ENCODE assay signal across 28 mouse cellular contexts in the genomic region with DNA sequence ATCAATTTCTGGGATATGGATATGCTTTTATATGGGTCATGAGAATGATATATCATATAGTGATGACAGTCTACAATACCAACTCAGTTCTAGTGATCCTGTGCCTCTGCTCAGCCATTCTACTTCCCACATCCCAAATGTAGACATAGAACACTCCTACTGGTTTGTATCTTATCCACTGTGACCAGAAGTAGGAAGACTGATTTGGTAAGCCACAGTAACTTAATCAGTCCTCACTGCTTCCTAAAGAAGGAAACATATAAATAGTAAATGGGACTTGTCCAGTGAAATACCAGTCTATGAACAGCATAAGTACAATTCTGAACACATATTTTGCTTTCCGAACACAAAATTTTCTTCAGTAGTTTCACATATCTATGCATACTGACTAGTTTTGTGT.
"Had no signal": no experiment of that assay in that cellular context is flagged by ENCODE, and none has a peak within 500 bp of the region (broad histone marks: within the 10 kb centered on the region; RNA-seq: fewer than 3 reads in every experiment).

No protein-coding gene starts in this region.

- H3K36me3 ChIP-seq: embryonic facial prominence, embryonic 12.5 days had no signal

- H3K4me3 ChIP-seq: embryonic facial prominence, embryonic 10.5 days; embryonic facial prominence, embryonic 12.5 days; embryonic facial prominence, embryonic 13.5 days; embryonic facial prominence, embryonic 15.5 days; erythroblast, embryonic 14.5 days; forebrain, embryonic 10.5 days; forebrain, embryonic 12.5 days; forebrain, embryonic 13.5 days; forebrain, embryonic 15.5 days; gastrocnemius, adult 2 months; heart, adult 2 months had no signal

- H3K9ac ChIP-seq: embryonic facial prominence, embryonic 12.5 days; embryonic facial prominence, embryonic 13.5 days; embryonic facial prominence, embryonic 15.5 days; forebrain, embryonic 12.5 days; forebrain, embryonic 13.5 days; forebrain, embryonic 15.5 days; forebrain, postnatal 0 days had no signal

- H3K27me3 ChIP-seq: embryonic facial prominence, embryonic 12.5 days; embryonic facial prominence, embryonic 13.5 days; embryonic facial prominence, embryonic 15.5 days; forebrain, embryonic 12.5 days; forebrain, embryonic 13.5 days; forebrain, embryonic 15.5 days had no signal

- DNase-seq: cerebellum, adult 8-10 months; cerebellum, adult 9-10 months; cerebellum, adult 9-11 months; cerebellum, postnatal 10 days; cerebellum, postnatal 14 days; cerebellum, postnatal 25 days; cerebellum, postnatal 36 days; embryo, embryonic 11 days; forebrain, postnatal 0 days; gastrocnemius, adult 2 months; gastrocnemius, postnatal 10 days; gastrocnemius, postnatal 14 days; gastrocnemius, postnatal 25 days; gastrocnemius, postnatal 36 days; heart, adult 11 months; heart, adult 18-20 months; heart, adult 2 months had no signal

- ATAC-seq: forebrain, embryonic 13.5 days; forebrain, embryonic 14.5 days; forebrain, embryonic 15.5 days; forebrain, embryonic 16.5 days; forebrain, postnatal 0 days had no signal

- H3K9me3 ChIP-seq: embryonic facial prominence, embryonic 10.5 days; embryonic facial prominence, embryonic 12.5 days; embryonic facial prominence, embryonic 13.5 days; embryonic facial prominence, embryonic 15.5 days; forebrain, embryonic 10.5 days; forebrain, embryonic 12.5 days; forebrain, embryonic 13.5 days; forebrain, embryonic 15.5 days had no signal

- H3K27ac ChIP-seq: embryonic facial prominence, embryonic 10.5 days; embryonic facial prominence, embryonic 12.5 days; embryonic facial prominence, embryonic 13.5 days; embryonic facial prominence, embryonic 15.5 days; forebrain, embryonic 10.5 days; forebrain, embryonic 12.5 days; forebrain, embryonic 13.5 days; forebrain, embryonic 15.5 days; gastrocnemius, adult 2 months; heart, adult 2 months had no signal

- H3K4me1 ChIP-seq: embryonic facial prominence, embryonic 10.5 days; embryonic facial prominence, embryonic 12.5 days; embryonic facial prominence, embryonic 13.5 days; embryonic facial prominence, embryonic 15.5 days; forebrain, embryonic 10.5 days; forebrain, embryonic 12.5 days; forebrain, embryonic 13.5 days; forebrain, embryonic 15.5 days had no signal
